Mouse (Mus musculus) liver, embryonic 14.5 days (tissue): Measurements from ENCODE around the gene Dock1. TPM values are rescaled to one million over a fixed set of nuclear protein-coding genes. Genes with fewer than 3 reads are reported as not detected.

Source experiments
- ATAC-seq: fragments of 200-750 bp; cut with Nextera tagmentation; 2 replicates; pipeline ENCODE4 v1.8.0; 2017; ENCODE audit warnings: moderate number of reproducible peaks, mild to moderate bottlenecking, moderate library complexity; ENCODE audit not compliant: insufficient read depth
- DNase-seq, 3 experiments: peaks; one replicate each; pipeline ENCODE4 v3.0.0-alpha.2; 2012 to 2013; ENCODE audit warnings: low read depth in 3 of 3, low spot score in 3 of 3
- H3K27ac ChIP-seq: fragments of 300-500 bp; sonication (generic); 2 replicates; pipeline ENCODE4 v1.5.1; 2014; ENCODE audit warnings: moderate library complexity, mild to moderate bottlenecking, control low read depth, inconsistent platforms
- H3K27me3 ChIP-seq: fragments of 300-500 bp; sonication (generic); 2 replicates; pipeline ENCODE4 v1.6.1; 2014; ENCODE audit warnings: mild to moderate bottlenecking, low read length, moderate library complexity; ENCODE audit not compliant: control insufficient read depth, insufficient read depth
- H3K36me3 ChIP-seq: fragments of 300-500 bp; sonication (generic); replicated peaks from 2 replicates; pipeline ENCODE4 v1.6.1; 2014; ENCODE audit warnings: low read depth; ENCODE audit not compliant: control insufficient read depth, insufficient read depth
- H3K4me1 ChIP-seq, 2 experiments: fragments of 200-500 bp in 1 of 2; fragments of 300-500 bp in 1 of 2; sonication (generic) in 1 of 2; replicated peaks; 2 replicates each; pipeline ENCODE4 v1.6.1; 2012 to 2014; ENCODE audit warnings: antibody characterized with exemption in 1 of 2, inconsistent platforms in 1 of 2, low read length in 1 of 2; ENCODE audit not compliant: control insufficient read depth in 2 of 2, insufficient read depth in 2 of 2
- H3K4me2 ChIP-seq: fragments of 300-500 bp; sonication (generic); 2 replicates; pipeline ENCODE4 v1.6.1; 2014; ENCODE audit warnings: low read depth, mild to moderate bottlenecking, control low read depth, moderate library complexity
- H3K4me3 ChIP-seq, 2 experiments: fragments of 200-500 bp in 1 of 2; fragments of 300-500 bp in 1 of 2; sonication (generic) in 1 of 2; 2 replicates each; pipeline ENCODE4 v1.5.1; 2012 to 2014; ENCODE audit warnings: low read depth in 2 of 2, low read length in 2 of 2, mild to moderate bottlenecking in 2 of 2, control low read depth in 1 of 2, inconsistent platforms in 1 of 2, moderate library complexity in 1 of 2; ENCODE audit not compliant: insufficient read depth in 1 of 2
- H3K9ac ChIP-seq: fragments of 300-500 bp; sonication (generic); replicated peaks from 2 replicates; pipeline ENCODE4 v1.6.1; 2014; ENCODE audit warnings: mild to moderate bottlenecking, control low read depth, moderate library complexity
- H3K9me3 ChIP-seq: fragments of 300-500 bp; sonication (generic); 2 replicates; pipeline ENCODE4 v1.6.1; 2016; ENCODE audit warnings: low read length, mixed read lengths; ENCODE audit not compliant: control insufficient read depth
- CTCF ChIP-seq: IDR thresholded peaks from 2 replicates; pipeline ENCODE4 v1.5.1; 2016; ENCODE audit warnings: antibody characterized with exemption, low read depth, control low read depth
- EP300 ChIP-seq: IDR thresholded peaks from 2 replicates; pipeline ENCODE4 v1.6.1; 2016; ENCODE audit warnings: antibody characterized with exemption, low read depth
- WGBS: fragments of 180-500 bp; shearing (Covaris S2); extraction: QIAGEN DNeasy Blood & Tissue Kit; methylation state at CpG from one replicate; pipeline ENCODE4 v1.1.7; 2014; ENCODE audit not compliant: insufficient replicate concordance; 5-methylcytosine and 5-hydroxymethylcytosine counted together
- polyA plus RNA-seq, 2 experiments: library from polyadenylated mRNA; depleted of rRNA in 1 of 2; stranded (reverse) in 1 of 2; unstranded in 1 of 2; fragments of >200 nt; fragmentation: Nextera tagmentation in 1 of 2; extraction: Ambion mirVana in 1 of 2; gene quantifications; 2 replicates each; pipeline versions ENCODE4 v1.2.1 to v1.2.3; 2012 to 2014

The Dock1 gene
- polyA plus RNA-seq, 2 experiments, result 1.9 to 2.5 TPM

DNA sequence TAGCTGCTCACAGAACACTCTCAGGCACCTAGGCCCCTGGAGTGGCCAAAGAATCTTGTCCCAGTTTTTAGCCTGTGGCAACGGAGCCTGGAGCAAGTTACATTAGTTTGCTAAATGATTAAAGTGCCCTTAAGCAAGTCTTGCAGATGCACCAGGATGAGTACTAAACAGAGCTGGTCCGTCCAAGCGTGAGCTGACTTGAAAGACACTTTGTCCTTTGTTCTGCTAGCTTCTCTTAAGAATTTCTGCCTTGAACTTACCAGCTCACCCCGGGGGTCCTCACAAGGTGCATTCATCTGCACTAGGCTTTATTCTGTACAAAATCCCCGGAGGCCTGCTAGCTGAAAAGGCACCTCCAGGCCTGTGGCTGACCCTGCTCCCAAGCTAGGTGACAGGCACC lies 394.8 kb downstream of the Dock1 start:
- H3K27me3 ChIP-seq, result no peaks in the 10 kb centered on the region
- H3K9me3 ChIP-seq, result no peaks in the 10 kb centered on the region
- H3K4me2 ChIP-seq, result no peak overlapping the region
- H3K27ac ChIP-seq, result no peak overlapping the region
- no peaks in the 10 kb centered on the region for H3K36me3 ChIP-seq
- H3K4me3 ChIP-seq, result no peak overlapping the region
- ATAC-seq, result no peak
- no peak overlapping the region for H3K9ac ChIP-seq
- WGBS, result 61% methylated on average over 5 of the region's 5 CpGs
- no peaks in the 10 kb centered on the region for H3K4me1 ChIP-seq
- no peak for DNase-seq
- TF ChIP-seq CTCF, result no peak
- TF ChIP-seq EP300, result no peak

- Histone ChIP-seq H3K4me2 (no peak overlapping the region), H3K4me1 (no peaks in the 10 kb centered on the region), H3K9ac (no peak overlapping the region), H3K27ac (no peak overlapping the region), H3K9me3 (no peaks in the 10 kb centered on the region), H3K36me3 (no peaks in the 10 kb centered on the region), H3K4me3 (no peak overlapping the region), H3K27me3 (no peaks in the 10 kb centered on the region)
- 8% methylated on average over 3 of the region's 3 CpGs for WGBS
- DNase-seq (no peak), ATAC-seq (no peak)
- TF ChIP-seq CTCF, result no peak
- TF ChIP-seq EP300, result no peak
Measured at GRCm38 (mm10) chr7:135068887-135069286, 398.4 kb downstream of the Dock1 start.

DNA sequence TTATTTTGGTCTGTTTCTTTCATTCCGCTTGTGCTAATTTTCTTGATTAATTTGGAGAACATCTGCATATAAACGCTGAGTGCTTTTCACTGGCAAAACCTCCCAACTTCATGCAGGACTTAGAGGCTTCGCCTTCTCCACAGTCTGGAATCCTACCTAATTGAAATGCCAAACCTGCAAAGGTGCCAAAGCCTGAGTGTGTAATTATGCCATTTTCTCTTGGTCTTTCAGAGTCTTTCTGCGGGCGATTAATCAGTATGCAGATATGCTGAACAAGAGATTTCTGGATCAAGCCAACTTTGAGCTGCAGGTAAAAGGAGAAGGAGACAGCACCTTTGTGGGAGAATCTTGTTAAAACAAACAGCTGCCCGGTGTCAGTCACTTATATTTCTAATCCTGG lies 406.4 kb downstream of the Dock1 start:
- DNase-seq (no peak), ATAC-seq (no peak)
- Histone ChIP-seq H3K4me1 (no peaks in the 10 kb centered on the region), H3K9ac (no peak overlapping the region), H3K27me3 (no peaks in the 10 kb centered on the region), H3K4me2 (no peak overlapping the region), H3K4me3 (no peak overlapping the region), H3K27ac (no peak overlapping the region), H3K36me3 (no peaks in the 10 kb centered on the region), H3K9me3 (no peaks in the 10 kb centered on the region)
- WGBS, result 74% methylated on average over 6 of the region's 6 CpGs
- no peak for TF ChIP-seq CTCF
- TF ChIP-seq EP300, result no peak

- TF ChIP-seq CTCF, result no peak
- no peak for TF ChIP-seq EP300
- WGBS, result 78% methylated on average over 6 of the region's 6 CpGs
- Histone ChIP-seq H3K9ac (no peak overlapping the region), H3K27ac (no peak overlapping the region), H3K4me1 (no peaks in the 10 kb centered on the region), H3K4me3 (no peak overlapping the region), H3K4me2 (no peak overlapping the region), H3K9me3 (no peaks in the 10 kb centered on the region), H3K27me3 (no peaks in the 10 kb centered on the region), H3K36me3 (no peaks in the 10 kb centered on the region)
- DNase-seq, result no peak
- no peak for ATAC-seq
Measured at GRCm38 (mm10) chr7:135077340-135077739, 406.9 kb downstream of the Dock1 start.

- no peak for ATAC-seq
- TF ChIP-seq EP300, result no peak
- no peak for TF ChIP-seq CTCF
- WGBS, result 77% methylated on average over 10 of the region's 10 CpGs
- no peaks in the 10 kb centered on the region for H3K27me3 ChIP-seq
- no peak overlapping the region for H3K4me3 ChIP-seq
- no peaks in the 10 kb centered on the region for H3K9me3 ChIP-seq
- H3K27ac ChIP-seq, result no peak overlapping the region
- no peak overlapping the region for H3K9ac ChIP-seq
- no peak overlapping the region for H3K4me2 ChIP-seq
- H3K4me1 ChIP-seq, result no peaks in the 10 kb centered on the region
- no peak for DNase-seq
- H3K36me3 ChIP-seq, result no peaks in the 10 kb centered on the region
Measured at GRCm38 (mm10) chr7:135077806-135078205, 407.4 kb downstream of the Dock1 start.

- Histone ChIP-seq H3K27me3 (no peaks in the 10 kb centered on the region), H3K9me3 (no peaks in the 10 kb centered on the region), H3K9ac (no peak overlapping the region), H3K4me1 (no peaks in the 10 kb centered on the region), H3K36me3 (no peaks in the 10 kb centered on the region), H3K4me2 (no peak overlapping the region), H3K27ac (no peak overlapping the region), H3K4me3 (no peak overlapping the region)
- TF ChIP-seq EP300 (no peak), CTCF (no peak)
- ATAC-seq (no peak), DNase-seq (no peak)
- WGBS, result 69% methylated on average over 8 of the region's 8 CpGs
Measured at GRCm38 (mm10) chr7:135083421-135083820, 413.0 kb downstream of the Dock1 start.
